Mouse (Mus musculus) MEL (cell line): ENCODE results near the gene Esm1.

Source experiments
- CTCF ChIP-seq, 3 experiments: IDR thresholded peaks in 2 of 3; conservative IDR thresholded peaks in 1 of 3; 2 replicates each; pipeline ENCODE4 v1.5.1; 2011 to 2012; ENCODE audit warnings: low read length in 3 of 3, low read depth in 2 of 3, mild to moderate bottlenecking in 2 of 3, improper control_type of control experiment in 1 of 3, inconsistent platforms in 1 of 3, mixed read lengths in 1 of 3, moderate library complexity in 1 of 3; ENCODE audit not compliant: control insufficient read depth in 1 of 3, insufficient read depth in 1 of 3, poor library complexity in 1 of 3, severe bottlenecking in 1 of 3
- ELF1 ChIP-seq: IDR thresholded peaks from 2 replicates; pipeline ENCODE4 v1.6.1; 2014; ENCODE audit warnings: low read depth, mild to moderate bottlenecking, inconsistent platforms, low read length, improper control_type of control experiment, moderate library complexity
- EP300 ChIP-seq, 2 experiments: IDR thresholded peaks; 2 replicates each; pipeline ENCODE4 v1.6.1; 2011; ENCODE audit warnings: improper control_type of control experiment in 2 of 2, low read length in 2 of 2, low read depth in 1 of 2, mild to moderate bottlenecking in 1 of 2
- MAFK ChIP-seq: IDR thresholded peaks from 2 replicates; pipeline ENCODE4 v1.6.1; 2011; ENCODE audit warnings: low read depth, mild to moderate bottlenecking, low read length, improper control_type of control experiment, borderline replicate concordance
- SIN3A ChIP-seq: IDR thresholded peaks from 2 replicates; pipeline ENCODE4 v1.6.1; 2012; ENCODE audit warnings: low read length, improper control_type of control experiment, inconsistent platforms

- TF ChIP-seq EP300 (IDR thresholded peaks at IDR 0.05; ENCODE audit: low read depth in 1 of 2, low read length in 2 of 2) (no peak), MAFK (no peak), SIN3A (no peak), CTCF (IDR thresholded peaks at IDR 0.05 in 2 of 3, conservative IDR thresholded peaks at IDR 0.05 in 1 of 3; ENCODE audit: control insufficient read depth in 1 of 3, insufficient read depth in 1 of 3, low read depth in 2 of 3, low read length in 3 of 3, poor library complexity in 1 of 3, severe bottlenecking in 1 of 3) (no peak), ELF1 (no peak)
Observed at GRCm38 (mm10) chr13:113221851-113222250, 12.4 kb downstream of the Esm1 start.
